Mouse (Mus musculus) fat pad, adult 2 months (tissue): ENCODE measurements around the gene Bbip1.
"Not testable (repeated sequence)": the region's sequence is repeated elsewhere in the genome, so short reads cannot be mapped to it uniquely, and the experiment has no call there.

ENCODE experiments used
- DNase-seq: peaks from one replicate; pipeline ENCODE4 v3.0.0-alpha.2; 2011; ENCODE audit warnings: low read depth, low spot score; ENCODE audit errors: extremely low read depth

Gene Bbip1

DNA sequence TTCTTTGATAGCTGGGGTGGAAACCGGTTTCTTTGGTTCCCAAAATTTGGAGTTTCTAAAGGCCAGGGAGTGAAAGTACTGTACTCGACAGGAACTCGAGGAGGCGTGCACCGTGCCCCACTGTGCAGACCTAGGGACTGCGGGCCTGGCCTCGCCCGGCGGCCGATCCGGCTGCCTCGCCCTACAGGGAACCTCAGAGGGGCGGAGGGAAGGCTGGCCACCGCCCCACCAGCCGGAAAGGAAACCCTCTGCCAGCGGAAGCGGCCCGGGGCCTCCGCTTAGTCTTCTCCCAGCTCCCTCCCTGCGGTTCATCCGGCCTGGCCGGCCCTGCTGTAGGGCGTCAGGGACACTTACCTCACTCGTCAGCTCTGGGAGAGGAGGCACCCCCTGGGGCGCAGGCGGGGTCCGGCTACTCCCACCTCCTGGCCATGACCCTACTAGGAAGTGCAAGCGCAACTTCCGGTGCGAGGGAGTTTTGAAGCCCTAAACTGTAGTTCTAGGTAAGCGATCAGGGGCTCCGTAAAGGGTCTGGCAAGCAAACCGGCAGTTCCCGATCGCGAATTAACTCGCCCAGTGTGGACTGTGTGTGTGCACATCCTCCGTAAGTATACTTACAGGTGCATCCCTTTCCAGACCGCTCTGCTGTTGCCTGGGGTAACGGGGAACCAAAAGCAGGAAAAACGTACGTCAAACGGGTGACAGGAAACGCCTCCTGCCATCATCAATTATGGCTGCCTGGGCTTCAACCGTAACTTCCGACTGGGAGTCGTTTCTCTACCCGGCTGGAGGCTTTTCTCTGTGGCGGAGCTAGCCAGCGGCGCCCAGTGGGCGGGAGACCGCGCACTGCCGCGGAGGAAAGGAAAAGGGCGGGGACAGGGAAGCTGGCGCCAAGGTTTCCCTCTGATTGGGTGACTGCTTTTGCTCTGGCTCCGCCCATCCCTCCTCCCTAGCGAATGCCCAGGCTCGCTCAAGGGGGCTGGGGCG is at the start of gene Bbip1, which contains the start of gene Shoc2:
Gene Bbip1 (minus strand): TSS at position 826 of the 984 bp plus-strand sequence.
Gene Shoc2 (plus strand): TSS at position 505 of the 984 bp plus-strand sequence.
- DNase-seq, result peak; percentile 92

DNA sequence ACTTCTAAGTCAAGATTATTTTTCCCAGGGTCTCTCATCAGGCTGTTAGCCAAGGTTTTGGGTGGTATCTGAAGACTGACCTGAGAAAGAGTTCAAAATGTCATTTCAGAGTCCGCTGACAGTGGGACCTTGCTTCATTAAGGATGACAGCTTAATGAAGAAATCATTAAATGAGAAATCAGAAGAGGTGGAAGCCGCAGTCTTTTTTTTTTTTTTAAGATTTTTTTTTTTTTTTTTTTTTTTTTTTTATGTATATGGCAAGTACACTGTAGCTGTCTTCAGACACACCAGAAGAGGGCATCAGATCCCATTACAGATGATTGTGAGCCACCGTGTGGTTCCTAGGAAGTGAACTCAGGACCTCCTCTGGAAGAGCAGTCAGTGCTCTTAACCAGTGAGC is 49.4 kb upstream of the Bbip1 start:
- no peak for DNase-seq

DNA sequence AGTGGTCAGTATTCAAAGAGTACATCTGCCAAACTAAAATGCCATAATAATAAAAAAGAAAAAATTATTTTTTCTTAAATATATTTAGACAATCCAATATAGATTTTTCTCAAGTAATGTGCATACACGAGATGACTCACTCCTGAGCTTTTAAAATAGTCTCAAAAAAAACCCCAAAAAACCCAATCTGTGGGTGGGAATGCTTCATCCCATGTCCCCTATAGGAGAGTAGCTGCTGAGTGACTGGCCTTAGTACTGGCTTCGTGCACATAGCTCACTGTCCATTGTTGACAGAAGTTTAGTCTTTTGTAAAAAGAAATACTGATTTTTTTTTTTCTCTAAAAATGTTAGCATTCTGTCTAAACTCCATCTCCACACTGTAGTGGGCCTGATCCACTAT is 46.1 kb upstream of the Bbip1 start:
- DNase-seq, result no peak

DNA sequence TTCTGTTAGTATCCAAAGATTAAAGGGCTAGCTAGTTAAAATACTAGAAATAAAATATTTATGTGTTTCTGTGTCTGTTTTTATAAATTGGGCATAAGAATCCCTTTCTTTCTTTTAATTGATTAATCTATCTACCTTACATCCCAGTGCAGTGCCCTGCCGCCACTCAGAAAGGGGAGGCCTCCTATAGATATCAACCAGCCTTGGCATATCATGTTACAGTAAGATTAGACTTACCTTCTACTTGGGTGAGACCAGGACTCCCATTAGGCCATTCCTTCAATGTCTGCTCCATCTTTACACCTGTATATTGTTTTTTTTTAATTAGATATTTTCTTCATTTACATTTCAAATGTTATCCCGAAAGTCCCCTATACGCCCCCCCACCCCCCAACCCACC is 40.2 kb upstream of the Bbip1 start:
- DNase-seq, result no peak

DNA sequence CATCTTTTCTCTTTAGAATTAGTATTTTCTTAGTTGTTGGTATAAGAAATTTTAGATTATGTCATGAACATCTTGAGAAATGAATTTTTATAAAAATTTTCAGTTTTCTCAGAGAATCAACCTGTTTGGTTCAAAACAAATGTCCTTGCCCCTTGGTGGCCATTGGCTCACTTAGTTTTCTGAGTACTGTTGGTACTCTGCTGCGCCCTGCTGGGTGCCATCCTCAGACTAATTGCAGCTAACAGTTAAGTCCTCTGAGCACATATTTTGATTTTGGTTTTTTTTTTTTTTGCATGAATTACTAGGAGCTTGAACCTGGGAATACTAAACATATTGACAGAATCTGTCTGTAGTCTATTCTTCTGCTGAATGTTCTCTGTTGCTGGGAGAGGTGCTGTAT is 38.9 kb upstream of the Bbip1 start:
- no peak for DNase-seq

DNA sequence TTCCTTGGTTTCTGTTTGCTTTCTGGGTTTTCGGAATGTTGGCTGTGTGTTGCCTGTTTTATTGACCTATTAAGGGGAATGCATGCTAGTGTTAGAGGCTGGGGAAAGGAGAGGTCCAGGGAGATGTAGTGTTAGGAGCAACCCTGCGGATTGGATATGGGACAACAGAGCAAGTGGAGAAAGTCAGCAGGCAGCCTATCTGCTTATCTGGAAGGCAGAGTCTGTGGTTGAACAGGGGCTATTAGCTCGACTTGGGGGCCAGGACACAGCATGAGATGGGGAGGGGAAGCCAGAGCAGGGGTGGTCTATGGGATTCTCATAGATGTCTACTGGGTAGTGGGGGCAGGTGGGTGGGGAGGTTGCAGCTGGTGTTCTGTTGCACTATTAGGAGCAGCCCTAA is 37.6 kb upstream of the Bbip1 start:
- DNase-seq, result no peak

DNA sequence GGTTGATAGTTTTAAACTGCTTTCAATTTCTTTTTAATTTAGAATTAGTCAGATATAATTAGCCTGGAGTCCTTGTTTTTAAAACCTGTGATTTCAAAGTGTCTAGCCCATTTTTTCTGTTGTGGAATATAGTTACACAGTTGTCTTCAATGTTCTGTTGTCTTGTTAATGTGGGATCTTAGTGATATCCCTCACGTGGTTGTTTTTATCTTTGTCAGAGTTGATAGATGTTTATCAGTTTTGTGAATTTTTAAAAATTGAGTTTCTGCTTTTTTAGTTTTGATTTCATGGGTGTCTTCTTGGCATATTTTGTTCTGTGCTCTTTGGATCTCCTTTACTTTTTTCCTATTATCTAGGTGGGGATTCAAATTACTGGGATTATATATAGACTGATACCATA is 29.2 kb upstream of the Bbip1 start:
- no peak for DNase-seq

DNA sequence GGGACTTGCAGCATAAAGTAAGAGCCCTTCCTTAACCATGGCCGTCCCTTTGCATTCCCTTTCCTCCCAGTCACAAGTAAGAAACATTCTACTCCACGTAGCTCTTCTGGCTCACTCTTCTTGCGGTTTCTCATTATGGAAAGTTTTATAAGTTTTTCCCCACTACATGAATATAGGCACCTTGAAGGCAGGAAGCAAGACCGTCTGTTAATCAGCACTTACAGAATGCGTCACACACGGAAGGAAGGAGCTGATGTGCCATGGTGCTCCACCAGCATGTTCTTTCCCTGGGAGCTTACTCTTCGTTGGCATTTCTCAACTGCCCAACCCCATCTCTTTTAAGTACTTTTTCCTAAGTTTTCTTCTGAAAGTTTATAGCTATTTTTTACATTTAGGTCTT is 27.5 kb upstream of the Bbip1 start:
- DNase-seq, result no peak

DNA sequence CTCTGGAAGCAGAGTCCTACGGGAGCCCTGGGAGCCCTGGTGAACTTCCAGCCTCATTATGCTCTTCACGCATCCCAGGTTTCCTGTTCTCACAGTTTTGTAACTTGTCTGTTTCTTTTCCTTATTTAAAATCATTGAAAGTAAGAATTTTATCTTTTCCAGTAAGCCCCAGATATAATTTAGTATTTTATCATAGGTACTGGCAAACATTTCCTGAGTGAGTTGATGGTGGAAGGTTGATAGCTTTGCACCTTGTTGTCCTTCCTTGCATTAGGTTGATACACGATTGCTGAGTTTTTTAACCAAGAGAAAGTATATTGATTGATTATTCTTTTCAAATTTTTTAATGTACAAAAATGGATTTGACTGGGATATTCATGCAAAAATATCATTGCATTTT is 24.8 kb upstream of the Bbip1 start:
- DNase-seq, result no peak

DNA sequence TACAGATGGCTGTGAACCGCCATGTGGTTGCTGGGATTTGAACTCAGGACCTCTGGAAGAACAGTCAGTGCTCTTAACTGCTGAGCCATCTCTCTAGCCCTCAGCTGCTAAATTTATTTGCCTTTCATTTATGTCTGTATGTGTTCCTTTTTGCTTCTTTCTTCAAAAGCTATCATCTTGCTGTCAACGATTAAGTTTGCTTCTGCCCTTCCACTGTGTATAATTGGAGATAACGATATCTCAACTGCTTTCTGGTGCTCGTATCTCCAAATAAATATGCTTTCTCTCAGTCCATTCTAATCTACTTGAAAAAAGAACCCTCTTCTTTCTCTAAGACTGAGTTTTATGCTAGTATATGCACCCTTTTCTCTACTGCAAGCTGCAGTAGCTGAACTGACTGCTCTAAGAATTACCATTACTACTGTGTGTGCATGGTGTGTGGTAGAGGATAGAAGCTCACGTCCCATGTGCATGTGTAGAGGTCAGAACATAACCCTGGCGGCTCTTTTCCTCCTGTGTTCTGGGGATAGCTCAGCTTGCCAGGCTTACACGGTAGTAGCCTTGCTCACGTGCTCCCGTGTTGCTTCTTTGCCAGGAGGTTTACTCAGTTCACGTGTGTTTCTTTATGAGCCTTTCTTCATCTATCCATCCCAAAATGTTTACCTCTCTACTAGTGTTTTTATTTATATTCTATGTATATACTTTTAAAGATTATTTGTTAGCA is 20.6 kb upstream of the Bbip1 start:
- no peak for DNase-seq

DNA sequence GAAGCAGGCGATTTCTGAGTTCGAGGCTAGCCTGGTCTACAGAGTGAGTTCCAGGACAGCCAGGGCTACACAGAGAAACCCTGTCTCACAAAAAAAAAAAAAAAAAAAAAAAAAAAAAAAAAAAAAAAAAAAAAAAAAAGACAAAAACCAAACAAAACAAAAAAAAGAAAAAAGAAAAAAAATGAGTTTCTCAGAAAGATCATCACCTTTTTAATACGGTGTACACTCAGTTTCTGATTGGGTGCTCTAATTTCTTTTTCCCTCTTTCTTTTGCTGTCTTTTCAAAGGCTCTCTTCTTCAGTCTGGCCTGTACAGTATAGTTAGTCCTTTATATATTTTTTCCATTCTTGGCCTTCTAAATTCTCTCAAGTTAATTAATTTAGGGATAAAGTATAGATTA is 19.9 kb upstream of the Bbip1 start:
- DNase-seq, result not testable (repeated sequence)

DNA sequence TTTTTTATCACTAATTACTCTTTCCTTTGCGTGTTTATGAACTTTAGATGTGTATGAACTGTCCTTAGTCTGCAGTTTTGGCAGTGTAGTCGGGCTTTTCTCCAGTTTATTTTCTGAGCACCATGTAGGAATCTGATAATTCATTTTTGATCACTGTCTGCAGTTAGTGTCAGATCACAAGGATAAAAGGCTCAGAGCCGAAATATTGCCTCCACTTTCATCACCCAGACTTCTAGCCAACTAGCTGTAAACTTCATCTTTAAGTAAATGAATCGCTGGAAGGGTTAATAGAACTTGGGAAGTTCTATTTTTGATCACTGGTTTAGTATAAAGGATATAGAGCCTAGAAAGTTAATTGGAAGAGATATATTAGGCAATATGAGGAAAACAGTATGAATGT is 18.1 kb upstream of the Bbip1 start:
- DNase-seq, result no peak

DNA sequence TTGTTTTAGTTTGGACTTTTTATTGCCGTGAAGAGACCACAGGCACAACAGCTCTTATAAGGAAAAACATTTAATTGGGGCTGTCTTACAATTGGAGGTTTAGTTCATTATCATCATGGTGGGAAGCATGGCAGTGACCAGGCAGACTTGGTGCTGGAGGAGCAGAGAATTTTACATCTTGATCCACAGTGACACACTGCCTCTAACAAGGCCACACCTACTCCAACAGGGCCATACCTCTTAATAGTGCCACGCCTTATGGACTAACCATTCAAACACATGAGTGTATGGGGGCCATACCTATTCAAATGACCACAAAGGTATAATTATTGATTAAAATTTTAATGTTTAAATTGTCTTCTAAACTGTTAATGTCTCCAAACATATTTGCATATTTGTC is 13.1 kb upstream of the Bbip1 start:
- no peak for DNase-seq

DNA sequence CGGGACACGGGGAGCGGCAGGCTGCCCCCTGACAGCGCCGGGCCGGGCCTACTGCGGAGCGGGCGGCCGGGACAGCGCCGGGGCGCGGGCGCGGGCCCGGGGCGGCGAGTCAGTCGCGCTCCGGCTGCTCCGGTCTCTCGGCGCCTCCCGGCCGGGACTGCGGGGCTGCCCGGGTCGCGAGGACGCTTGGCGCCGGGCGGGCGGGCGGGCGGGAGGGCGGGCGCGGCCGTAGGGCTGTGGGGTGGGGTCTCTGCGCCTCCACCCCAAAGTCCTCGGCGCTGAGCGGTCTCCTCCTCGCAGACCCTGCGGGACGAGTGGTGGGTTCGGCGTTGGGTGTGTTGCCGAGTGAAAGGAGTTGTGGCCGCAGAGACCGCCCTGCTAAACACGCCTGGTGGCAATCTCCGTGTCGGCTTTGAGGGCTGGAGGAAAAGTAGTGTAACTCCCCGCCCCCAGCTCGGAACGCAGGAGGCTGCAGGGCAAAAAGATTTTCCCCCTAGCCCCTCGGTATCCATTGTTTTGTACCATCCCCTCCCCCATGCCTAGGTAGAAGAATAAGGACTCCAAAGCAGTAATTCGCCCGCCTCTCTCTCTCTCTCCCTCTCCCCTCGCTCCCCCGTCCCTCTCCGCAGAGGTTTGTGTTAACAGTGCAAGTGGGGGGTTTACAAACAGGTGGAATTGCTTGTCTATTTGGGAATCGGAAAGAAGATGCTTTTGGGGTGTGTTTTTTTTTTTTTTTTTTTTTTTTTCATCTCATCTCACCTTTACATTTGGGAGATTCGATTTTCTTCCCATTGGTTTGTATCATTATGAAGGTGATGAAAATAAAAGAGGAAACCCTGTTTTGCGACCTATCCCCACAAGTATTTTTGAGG is 980 bp upstream of the Bbip1 start:
- no peak for DNase-seq

DNA sequence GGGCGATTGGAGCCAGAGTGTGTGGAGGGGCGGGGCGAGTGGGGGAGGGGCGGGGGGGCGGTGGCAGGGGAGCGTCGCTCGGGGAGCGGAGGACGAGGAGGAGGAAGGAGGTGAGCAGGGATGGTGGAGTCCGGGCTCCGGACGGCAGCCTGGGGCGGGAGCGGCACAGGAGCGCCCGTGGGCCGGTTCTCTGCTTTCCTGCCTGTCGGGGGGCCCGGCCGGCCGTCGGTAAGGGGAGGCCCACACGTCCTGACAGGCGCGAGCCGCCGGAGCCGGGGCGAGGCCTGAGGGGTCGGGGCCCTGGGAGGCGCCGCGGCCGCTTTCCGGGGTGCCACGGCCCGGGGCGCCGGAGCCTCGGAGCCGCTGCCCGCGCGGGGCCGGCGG is 351 bp upstream of the Bbip1 start:
- no peak for DNase-seq

DNA sequence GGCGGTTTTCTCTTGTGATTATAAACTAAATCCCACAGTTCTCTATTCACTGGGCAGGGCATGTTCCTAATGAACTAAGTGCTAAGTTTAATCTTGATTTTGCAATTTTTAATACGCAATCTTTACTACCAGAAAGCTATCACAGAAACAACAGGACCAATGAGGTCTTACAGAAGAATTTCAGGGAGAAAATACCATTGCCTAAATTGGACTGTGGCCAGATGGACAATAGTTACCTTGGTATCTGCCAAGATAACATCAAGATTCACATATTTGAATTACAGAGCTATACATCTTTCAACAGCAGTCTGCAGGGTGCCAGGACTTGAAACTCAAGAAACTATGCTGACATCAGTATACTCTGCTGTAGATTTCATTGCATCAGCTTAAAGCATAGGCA is 2.1 kb downstream of the Bbip1 start:
- DNase-seq, result peak; percentile 85

DNA sequence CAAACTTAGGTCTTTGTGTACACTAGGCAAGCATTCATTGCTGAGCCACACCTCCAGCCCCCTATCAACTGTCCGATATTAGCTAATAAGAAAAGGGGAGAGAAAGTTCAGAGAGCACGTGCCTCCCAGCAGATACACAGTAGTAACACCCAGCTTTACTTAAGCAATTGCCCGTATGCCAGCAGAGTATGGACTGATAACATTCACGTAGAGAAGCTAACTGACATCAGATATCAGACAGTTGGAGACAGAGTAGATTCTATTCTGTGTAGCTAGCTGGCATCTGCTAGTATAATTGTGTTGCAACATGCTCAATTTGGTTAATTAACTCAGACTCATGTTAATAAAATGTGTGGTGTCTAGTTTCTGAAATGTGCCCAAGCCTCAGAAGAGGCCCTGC is 3.3 kb downstream of the Bbip1 start:
- DNase-seq, result no peak

DNA sequence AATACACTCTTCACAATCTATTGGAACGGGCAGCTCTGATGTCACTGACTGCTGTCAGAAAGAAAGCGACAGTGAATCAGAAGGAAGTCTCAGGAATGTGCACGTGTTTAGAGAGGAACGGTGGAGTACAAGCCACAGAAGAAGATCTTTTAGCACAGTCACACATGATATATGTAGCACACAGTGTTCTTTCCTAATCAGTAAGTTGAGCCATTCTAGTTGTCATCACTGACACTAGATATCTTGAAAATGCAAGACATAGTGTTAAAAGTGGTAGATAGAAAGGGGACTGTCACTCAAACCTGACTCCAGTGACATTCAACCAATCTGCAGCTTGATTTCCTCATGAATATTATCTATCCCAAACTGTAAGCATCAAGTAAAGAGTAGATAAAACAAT is 5.0 kb downstream of the Bbip1 start:
- no peak for DNase-seq

DNA sequence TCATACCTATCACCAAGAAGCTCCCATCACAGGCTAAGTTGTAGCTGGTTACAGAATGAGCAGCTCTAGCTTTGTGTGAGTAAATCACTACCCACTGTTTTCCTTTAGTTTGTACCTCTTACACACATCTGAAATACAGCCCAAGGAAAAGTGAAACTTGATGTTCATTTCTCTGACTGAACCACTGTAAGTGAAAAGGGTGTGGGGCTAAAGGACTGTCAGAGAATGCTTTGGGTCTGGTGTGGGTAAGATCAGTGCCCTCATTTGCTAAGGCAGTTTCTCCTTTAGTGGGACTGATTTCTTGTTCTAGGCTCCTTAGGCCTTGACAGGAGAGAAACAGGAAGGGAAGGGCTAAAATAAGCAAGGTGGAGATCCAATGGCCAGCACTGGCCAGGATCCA is 10.4 kb downstream of the Bbip1 start:
- DNase-seq, result no peak

DNA sequence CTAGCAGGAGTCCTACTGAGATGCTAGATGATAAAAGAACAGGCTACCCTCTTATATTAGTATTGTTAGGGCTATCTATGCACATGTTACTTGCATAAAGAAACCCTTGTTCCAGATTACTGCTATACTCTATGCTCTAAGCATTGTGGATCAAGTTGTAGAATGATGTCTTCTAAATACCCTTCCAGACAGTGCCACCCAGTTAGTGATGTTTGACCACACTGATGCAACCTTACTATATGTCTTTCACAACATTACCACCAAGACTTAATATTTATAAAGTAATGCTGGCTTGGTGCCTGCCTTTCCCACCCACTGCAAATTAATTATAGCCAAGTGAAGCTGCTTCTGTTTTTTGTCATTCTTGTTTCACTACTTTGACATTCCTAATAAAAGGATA is 11.4 kb downstream of the Bbip1 start:
- no peak for DNase-seq

DNA sequence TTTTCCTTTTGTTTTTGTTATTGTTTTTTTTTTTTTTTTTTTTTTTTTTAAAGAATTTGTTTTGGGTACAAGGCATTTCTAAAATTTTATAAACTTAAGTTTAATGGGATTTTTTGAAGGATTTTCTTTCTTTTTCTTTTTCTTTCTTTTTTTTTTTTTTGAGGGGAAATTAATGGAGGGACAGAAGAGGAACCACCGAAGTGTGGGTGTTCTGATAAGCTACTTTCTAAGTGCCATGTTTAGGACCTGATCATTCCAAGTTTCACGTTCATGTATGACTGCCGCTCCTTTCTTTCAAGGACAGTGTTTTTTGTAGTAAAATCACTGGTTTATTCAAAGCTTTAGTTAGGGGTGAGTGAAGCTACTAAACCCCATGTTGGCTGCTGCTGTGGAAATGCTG is 15.2 kb downstream of the Bbip1 start:
- no peak for DNase-seq
